In the genomic region with DNA sequence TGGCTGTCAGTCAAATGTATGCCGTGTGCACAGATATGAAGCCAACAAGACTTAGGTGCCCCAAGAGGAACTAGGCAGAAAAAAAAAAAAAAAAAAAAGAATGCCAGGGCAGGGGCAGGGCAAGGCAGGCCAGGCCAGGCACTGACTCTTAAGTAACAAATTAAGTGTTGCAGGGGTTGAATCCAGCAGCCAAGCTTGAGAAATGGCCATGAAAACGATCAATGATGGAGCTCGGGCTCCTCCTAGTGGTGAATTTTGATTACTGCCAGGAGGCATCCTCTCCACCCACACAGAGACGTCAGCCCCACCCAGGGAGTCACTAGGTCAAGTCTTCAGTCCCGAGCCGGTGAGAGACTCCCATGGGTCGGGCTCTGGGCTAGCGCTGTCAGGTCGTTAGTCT, we compare ENCODE assay signal across 8 mouse cellular contexts. TPM values are rescaled to one million over a fixed set of nuclear protein-coding genes. Genes with fewer than 3 reads are reported as not detected.
DNase-seq lines count a peak whose midpoint lies in the region; ATAC-seq and TF ChIP-seq lines count a peak whose summit lies in the region.

No protein-coding gene starts in this region.

- H3K9ac ChIP-seq in ES-Bruce4 (ENCODE audit: low read depth, poor library complexity, severe bottlenecking): no peak overlapping the region
- H3K9ac ChIP-seq in forebrain, embryonic 14.5 days (ENCODE audit: low read length): no peak overlapping the region

- H3K4me2 ChIP-seq in forebrain, embryonic 14.5 days (ENCODE audit: low read length): peak overlapping the region; percentile 25

- no peak for TF ChIP-seq POLR2A in ES-Bruce4 (IDR thresholded peaks at IDR 0.05; ENCODE audit: insufficient read depth, low read length)
- no peak for TF ChIP-seq POLR2A in lung, adult 2 months (IDR thresholded peaks at IDR 0.05; ENCODE audit: borderline replicate concordance, extremely low read depth, low read depth, low read length)
- TF ChIP-seq POLR2A in olfactory bulb, adult 2 months (IDR thresholded peaks at IDR 0.05; ENCODE audit: insufficient read depth, low read depth, low read length): no peak

- H3K36me3 ChIP-seq in ES-Bruce4 (ENCODE audit: control insufficient read depth, insufficient read depth, low read length, poor library complexity, severe bottlenecking): no peaks in the 10 kb centered on the region
- no peaks in the 10 kb centered on the region for H3K36me3 ChIP-seq in forebrain, embryonic 14.5 days (ENCODE audit: control insufficient read depth, insufficient read depth, low read length)

- no peaks in the 10 kb centered on the region for H3K4me1 ChIP-seq in ES-Bruce4 (ENCODE audit: control insufficient read depth, insufficient read depth, low read length)
- no peaks in the 10 kb centered on the region for H3K4me1 ChIP-seq in forebrain, embryonic 14.5 days (ENCODE audit: control insufficient read depth, insufficient read depth, low read length)
- no peaks in the 10 kb centered on the region for H3K4me1 ChIP-seq in lung, adult 2 months (ENCODE audit: control insufficient read depth, insufficient read depth, low read length)
- peaks cover 2% of the 10 kb centered on the region; the same call in 1 of the 2 replicates for H3K4me1 ChIP-seq in olfactory bulb, adult 2 months (ENCODE audit: control insufficient read depth, insufficient read depth, low read length)

- H3K27me3 ChIP-seq in ES-Bruce4 (ENCODE audit: control insufficient read depth, insufficient read depth, low read length, poor library complexity, severe bottlenecking): no peaks in the 10 kb centered on the region
- no peaks in the 10 kb centered on the region for H3K27me3 ChIP-seq in forebrain, embryonic 14.5 days (replicated peaks; ENCODE audit: control insufficient read depth, insufficient read depth, low read length)

- ATAC-seq in forebrain, embryonic 14.5 days: peak; percentile 78

- peak; percentile 54 for DNase-seq in c-Kit-positive CD71-positive TER-119-positive erythroid progenitor cells, embryonic 14.5 days (ENCODE audit: low spot score)
- peak; percentile 85 for DNase-seq in forebrain, embryonic 14.5 days (ENCODE audit: low spot score)
- DNase-seq in heart, postnatal 10 days: peak; percentile 91 to 94
- DNase-seq in kidney, postnatal 4 days: peak; percentile 87 to 88
- peak; percentile 86 for DNase-seq in lung, adult 2 months
- DNase-seq in thymus, adult 18-20 months: peak; percentile 44 to 59

- no peak for TF ChIP-seq EP300 in ES-Bruce4 (IDR thresholded peaks at IDR 0.05; ENCODE audit: insufficient read depth, low read depth, low read length)

- no peak overlapping the region for H3K27ac ChIP-seq in ES-Bruce4 (ENCODE audit: insufficient read depth, low read length)
- no peak overlapping the region for H3K27ac ChIP-seq in forebrain, embryonic 14.5 days (ENCODE audit: low read depth, low read length)
- no peak overlapping the region for H3K27ac ChIP-seq in olfactory bulb, adult 2 months (ENCODE audit: insufficient read depth, low read depth, low read length)

- intact Hi-C loops in heart, postnatal 10 days (cut with DNase I): loop anchor here (1.0 to 10.0 kb wide), 3 partner anchors 192 to 1171 kb away; no protein-coding TSS in a partner anchor

- peak; percentile 72 for TF ChIP-seq CTCF in ES-Bruce4 (IDR thresholded peaks at IDR 0.05; ENCODE audit: low read depth, low read length)
- peak; percentile 66 for TF ChIP-seq CTCF in lung, adult 2 months (IDR thresholded peaks at IDR 0.05; ENCODE audit: insufficient read depth, low read length)
- peak; percentile 81 for TF ChIP-seq CTCF in olfactory bulb, adult 2 months (IDR thresholded peaks at IDR 0.05; ENCODE audit: insufficient read depth, low read depth, low read length)

- H3K4me3 ChIP-seq in ES-Bruce4 (ENCODE audit: low read depth, low read length): no peak overlapping the region
- H3K4me3 ChIP-seq in forebrain, embryonic 14.5 days (ENCODE audit: low read depth, low read length): no peak overlapping the region
- no peak overlapping the region for H3K4me3 ChIP-seq in lung, adult 2 months (replicated peaks; ENCODE audit: extremely low read depth, low read depth, low read length)
- H3K4me3 ChIP-seq in olfactory bulb, adult 2 months (ENCODE audit: insufficient read depth, low read depth, low read length): no peak overlapping the region

- WGBS in forebrain, embryonic 14.5 days: 10% methylated on average over 9 of the region's 9 CpGs
- 2% methylated on average over 9 of the region's 9 CpGs for WGBS in lung, adult 2 months
- 8% methylated on average over 9 of the region's 9 CpGs for WGBS in olfactory bulb, adult 2 months

- no peaks in the 10 kb centered on the region for H3K9me3 ChIP-seq in ES-Bruce4 (replicated peaks; ENCODE audit: control insufficient read depth, insufficient read depth, low read length, poor library complexity, severe bottlenecking)
- no peaks in the 10 kb centered on the region for H3K9me3 ChIP-seq in forebrain, embryonic 14.5 days (replicated peaks; ENCODE audit: control insufficient read depth, low read length)

RNA-seq across cellular contexts. Expression of a gene that starts 54.7 kb away (rescaled TPM):
- polyA plus RNA-seq in ES-Bruce4 (2011; ENCODE audit: insufficient read depth, insufficient read length, low read depth, missing spikeins): not detected in 2 replicates
- not detected in 2 replicates for polyA plus RNA-seq in forebrain, embryonic 14.5 days (2014; fragmentation: Nextera tagmentation; extraction: Ambion mirVana)
- total RNA-seq in heart, postnatal 10 days (2021): not detected
- polyA plus RNA-seq in lung, adult 2 months (2012; rRNA removed): not detected in 2 replicates
- not detected in 2 replicates for polyA plus RNA-seq in olfactory bulb, adult 2 months (2012; ENCODE audit: insufficient read depth, insufficient read length, low replicate concordance, missing spikeins)

RNA-seq across cellular contexts. Expression of a gene that starts 56.1 kb away (rescaled TPM):
- polyA plus RNA-seq in ES-Bruce4 (2011; ENCODE audit: insufficient read depth, insufficient read length, low read depth, missing spikeins): 0.70 TPM in 1 of 2 replicates, not detected in the other
- not detected in 2 replicates for polyA plus RNA-seq in forebrain, embryonic 14.5 days (2014; fragmentation: Nextera tagmentation; extraction: Ambion mirVana)
- not detected for total RNA-seq in heart, postnatal 10 days (2021)
- 0.27 and 0.28 TPM in 2 replicates for polyA plus RNA-seq in lung, adult 2 months (2012; rRNA removed)
- polyA plus RNA-seq in olfactory bulb, adult 2 months (2012; ENCODE audit: insufficient read depth, insufficient read length, low replicate concordance, missing spikeins): not detected in 2 replicates

RNA-seq across cellular contexts. Expression of a gene that starts 58.1 kb away (rescaled TPM):
- polyA plus RNA-seq in ES-Bruce4 (2011; ENCODE audit: insufficient read depth, insufficient read length, low read depth, missing spikeins): not detected in 2 replicates
- polyA plus RNA-seq in forebrain, embryonic 14.5 days (2014; fragmentation: Nextera tagmentation; extraction: Ambion mirVana): not detected in 2 replicates
- not detected for total RNA-seq in heart, postnatal 10 days (2021)
- 0.09 TPM in 1 of 2 replicates, not detected in the other for polyA plus RNA-seq in lung, adult 2 months (2012; rRNA removed)
- polyA plus RNA-seq in olfactory bulb, adult 2 months (2012; ENCODE audit: insufficient read depth, insufficient read length, low replicate concordance, missing spikeins): not detected in 2 replicates
